Mouse (Mus musculus): Measurements from ENCODE around the gene Rnf128.
"Not testable (repeated sequence)": the region's sequence is repeated elsewhere in the genome, so short reads cannot be mapped to it uniquely, and the experiment has no call there.

The Rnf128 gene

DNA sequence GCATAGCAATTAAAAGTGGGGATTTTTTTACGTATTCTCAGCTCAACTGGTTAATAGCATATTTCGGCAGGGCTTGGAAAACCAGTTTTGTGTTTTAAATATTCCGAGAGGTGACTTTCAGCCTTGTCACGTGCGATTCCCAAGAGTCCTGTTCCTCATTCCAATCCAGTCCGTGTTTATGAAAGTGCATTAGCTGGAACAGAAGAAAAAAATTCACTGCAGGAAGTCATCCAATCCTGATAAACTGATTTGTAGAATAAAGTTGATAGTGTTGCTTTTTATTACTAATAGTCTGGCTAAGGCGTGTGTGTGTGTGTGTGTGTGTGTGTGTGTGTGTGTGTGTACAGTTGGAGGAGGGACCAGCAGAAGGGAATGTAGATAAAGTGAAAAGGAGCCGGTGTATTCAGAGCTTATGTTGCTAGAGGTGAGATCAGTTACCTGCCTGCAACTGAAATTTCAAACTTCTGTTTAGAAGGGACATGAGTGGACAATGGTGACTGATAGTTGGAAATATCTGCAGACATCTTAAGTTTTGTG, at the start of gene Rnf128:
Rnf128 (plus strand) TSS at position 392 of the 537 bp plus-strand sequence.
- no peak for DNase-seq (ENCODE audit: low read depth, low spot score)

DNA sequence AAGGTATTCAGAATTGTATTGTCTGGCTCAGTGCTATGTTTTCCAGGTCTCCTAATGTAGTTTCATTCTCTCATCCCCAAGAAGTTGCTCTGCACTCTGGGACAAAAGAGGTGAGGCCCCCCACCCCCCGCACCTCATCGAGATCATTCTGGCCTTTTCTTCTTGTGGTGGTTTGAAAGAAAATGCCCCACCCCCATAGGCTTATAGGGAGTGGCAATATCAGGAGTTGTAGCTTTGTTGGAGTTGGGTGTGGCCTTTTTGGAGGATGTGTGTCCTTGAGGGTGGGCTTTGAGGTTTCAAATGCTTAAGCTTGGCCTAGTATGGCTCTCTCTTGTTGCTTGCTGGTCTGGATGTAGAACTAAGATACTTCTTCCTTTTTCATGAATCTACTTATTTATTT, 47.0 kb upstream of the Rnf128 start:
- DNase-seq (ENCODE audit: low read depth, low spot score) = no peak

DNA sequence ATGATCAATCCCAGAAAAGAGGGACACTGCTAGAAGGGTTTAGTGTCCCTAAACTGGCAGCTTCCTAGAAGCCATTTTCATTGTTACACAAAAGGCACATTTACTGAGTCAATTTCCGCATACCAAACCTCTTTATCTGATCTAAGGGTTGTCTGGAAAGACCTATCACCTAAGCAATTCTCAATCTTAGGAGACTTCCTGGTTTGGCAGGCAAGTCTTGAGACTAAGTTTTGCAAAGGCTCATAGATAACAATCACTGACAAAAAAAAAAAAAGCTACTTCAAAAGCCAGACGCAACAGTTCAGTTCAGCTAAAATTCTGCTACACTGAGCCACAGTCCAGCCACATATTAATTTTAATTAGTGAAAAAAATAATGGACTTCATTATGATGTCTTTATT, 43.9 kb upstream of the Rnf128 start:
- peak; percentile 6 for DNase-seq (ENCODE audit: low read depth, low spot score)

DNA sequence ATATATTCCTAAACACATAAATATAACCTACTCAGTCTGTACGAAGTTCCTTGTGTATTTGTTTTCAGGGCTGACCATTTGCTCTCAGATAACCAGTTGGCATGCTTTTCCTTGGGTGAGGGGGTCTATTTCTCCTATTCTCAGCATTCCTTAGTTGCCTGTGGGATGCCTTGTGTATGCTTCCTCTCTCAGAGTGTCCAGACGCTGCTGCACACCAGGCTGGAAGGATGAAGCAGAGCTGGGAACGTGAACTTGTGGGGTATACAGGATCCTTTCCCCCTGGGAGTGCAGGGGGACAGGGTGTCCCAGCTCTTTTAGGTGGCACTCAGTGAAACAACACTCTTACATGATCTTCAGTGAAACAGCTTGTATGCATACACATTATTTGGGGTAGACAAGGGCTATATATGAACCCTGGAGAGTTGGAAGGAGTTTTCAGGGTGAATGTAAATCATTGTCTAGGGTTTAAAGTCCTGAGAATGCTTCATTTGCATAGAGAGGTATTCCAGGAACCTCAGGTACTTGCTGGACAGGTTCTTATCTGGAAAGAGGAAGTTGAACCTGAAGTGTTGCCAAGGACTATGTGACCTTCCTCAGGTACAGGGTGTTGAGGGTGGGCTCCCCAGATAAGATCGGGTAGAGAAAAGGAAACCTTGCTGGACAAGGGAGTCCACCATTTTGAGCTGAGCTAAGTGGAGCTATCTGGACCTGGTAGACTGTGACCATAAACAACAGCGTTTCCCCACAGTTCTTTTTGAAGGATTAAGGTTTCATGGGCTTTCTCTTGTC, 38.6 kb upstream of the Rnf128 start:
- no peak for DNase-seq (ENCODE audit: low read depth, low spot score)

DNA sequence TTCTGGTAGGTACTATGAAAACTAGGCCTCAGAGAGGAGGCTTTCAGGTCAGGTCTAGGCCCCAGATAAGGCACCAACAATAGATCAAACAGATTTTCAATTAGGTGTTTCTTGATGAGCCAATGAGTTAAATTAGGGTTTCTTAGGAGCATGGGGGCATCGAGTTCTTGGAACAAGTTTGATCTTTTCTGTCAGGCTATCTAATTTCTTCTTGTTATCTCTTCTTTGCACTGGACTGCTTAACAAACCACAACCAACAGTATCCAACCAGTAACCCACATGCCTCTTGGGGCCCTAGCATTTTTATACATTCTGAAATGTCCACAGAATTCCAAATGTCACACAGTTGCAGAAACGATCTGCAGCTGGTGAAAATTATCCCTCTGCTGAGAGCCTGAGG, 37.4 kb upstream of the Rnf128 start:
- DNase-seq (ENCODE audit: low read depth, low spot score) = no peak

DNA sequence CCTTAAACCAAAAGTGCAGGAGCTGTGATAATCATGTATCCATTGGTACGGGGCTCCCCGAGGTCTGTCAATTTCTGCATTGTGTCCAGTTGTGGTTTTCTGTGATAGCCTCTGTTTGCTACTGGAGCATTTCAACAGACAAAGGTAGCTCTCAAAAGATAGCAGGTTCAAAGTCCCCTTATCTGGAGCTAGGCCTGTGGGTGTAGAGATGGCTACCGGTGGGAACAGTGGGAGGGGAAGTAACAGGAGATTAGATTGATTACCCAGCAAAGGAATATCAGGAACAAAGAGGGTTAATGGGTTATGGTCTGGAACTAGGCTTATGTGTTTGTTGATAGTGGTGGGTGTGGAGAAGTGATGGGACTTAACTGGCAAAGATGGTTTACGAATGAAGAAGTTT, 36.1 kb upstream of the Rnf128 start:
- no peak for DNase-seq (ENCODE audit: low read depth, low spot score)

DNA sequence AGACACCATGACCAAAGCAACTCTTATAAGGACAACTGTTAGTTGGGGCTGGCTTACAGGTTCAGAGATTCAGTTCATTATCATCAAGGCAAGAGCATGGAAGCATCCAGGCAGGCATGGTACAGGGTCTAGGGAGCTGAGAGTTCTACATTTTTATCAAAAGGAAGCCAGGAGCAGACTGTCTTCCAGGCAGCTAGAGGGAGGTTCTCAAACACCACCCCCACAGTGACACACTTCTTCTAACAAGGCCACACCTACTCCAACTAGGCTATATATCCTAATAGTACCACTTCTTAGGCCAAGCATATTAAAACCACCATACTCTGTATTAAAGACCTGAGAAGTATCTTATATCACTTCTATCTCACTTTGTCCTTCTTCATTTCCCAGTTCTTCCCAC, 33.4 kb upstream of the Rnf128 start:
- no peak for DNase-seq (ENCODE audit: low read depth, low spot score)

DNA sequence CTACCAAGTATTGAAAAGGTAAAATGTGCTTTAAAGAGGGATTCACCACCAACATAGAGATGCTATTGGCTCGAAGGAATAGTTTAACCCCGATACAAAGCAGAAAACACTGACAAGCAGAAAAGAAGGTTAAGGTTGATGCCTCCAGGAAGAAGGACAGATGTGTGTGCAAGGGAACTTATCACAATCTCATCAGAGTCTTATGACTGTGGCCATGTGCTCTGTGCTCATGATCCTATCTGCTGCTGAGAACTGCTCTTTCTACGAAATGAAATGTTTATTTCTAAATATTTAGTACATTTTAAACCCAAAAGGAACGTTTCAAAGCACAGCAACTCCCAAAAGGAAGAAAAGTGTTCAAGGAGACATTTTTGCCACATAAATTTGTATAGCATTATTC, 30.8 kb upstream of the Rnf128 start:
- DNase-seq (ENCODE audit: low read depth, low spot score) = no peak

DNA sequence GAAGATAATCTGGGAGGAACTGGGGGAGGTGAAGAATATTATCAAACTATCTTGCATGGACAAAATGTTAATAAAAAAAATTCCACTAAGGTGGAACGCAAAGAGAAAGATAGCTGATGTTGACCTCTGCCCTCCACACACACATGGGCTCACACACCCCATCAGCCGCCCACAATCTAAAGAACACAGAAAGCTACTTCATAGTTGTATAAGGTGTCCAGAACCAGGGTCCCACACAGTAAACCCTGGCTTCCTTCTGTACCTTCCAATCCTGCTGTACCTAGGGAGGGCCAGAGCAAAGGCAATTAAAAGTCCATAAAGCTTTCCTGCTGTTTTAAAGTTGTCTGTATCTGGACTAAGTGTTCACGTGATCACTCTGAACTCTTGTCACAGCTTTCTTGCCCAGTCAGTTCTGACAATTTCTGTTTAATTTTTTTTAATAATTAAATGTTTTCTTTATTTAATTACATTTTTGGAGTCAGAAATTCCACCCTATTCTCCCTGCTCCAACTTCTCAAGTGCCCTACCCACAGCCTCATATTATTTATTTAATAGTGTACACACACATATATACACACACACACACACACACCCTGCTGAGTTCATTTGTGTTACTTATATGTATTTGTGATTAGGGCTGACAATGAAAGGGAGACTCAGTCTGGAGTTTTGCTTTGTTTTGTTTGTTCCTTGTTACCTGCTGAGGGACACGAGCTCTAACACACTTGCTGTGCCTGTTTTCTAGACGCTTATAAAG, 25.3 kb upstream of the Rnf128 start:
- DNase-seq (ENCODE audit: low read depth, low spot score) = no peak

DNA sequence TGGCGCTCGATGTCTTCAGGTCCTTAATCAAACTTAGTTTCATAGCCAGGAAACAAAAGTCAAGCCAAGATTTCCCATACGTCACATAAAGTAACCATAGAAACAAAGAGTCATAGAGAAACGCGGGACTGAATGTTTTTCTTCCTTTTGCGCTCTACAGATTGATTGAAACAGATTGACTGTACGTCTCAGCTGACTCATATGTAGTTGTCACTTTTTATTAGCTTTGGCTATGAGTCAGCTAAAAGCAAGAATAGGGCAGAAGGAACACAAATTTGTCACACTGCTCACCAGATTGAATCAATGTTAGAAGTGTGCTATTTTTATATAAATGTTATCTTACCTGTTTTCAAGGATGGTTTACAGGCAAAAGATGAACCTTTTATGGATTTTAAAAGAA, 19.4 kb upstream of the Rnf128 start:
- no peak for DNase-seq (ENCODE audit: low read depth, low spot score)

DNA sequence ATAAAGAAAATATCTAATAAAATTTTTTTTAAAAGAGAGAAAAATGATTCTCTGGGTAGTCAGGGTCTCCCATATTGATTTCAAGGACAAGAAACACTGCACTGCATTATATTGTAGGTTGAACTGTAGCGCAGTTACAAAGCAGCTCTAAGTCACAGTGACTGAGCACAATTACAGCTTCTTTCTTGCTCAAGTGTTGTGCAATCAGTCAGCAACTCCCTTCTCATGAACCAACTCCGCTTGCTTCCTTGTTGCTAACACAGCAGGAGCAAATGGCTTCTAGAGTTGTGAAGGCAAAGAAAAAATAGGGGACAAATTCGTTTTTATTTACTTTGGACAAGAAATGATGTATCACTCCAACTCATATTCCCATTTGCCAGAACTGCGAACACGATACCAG, 12.7 kb upstream of the Rnf128 start:
- no peak for DNase-seq (ENCODE audit: low read depth, low spot score)

DNA sequence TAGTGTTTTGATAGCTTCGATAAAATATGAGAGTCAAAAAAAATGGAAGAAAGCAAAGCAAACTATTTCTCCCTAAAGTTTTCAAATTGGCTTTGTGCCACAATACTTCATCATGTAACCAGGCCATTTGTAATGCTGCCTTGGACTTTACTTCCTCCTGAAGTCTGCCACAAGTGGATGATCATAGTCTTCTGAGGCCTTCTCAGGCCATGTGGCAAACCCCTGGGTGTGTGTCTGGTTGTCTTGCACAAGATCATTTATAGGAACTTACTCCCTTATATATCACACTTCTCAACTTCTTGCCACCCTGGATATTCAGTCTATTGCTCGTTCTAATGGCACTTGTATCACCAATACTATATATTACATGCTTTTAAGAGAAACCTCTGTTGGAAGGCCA, 11.0 kb upstream of the Rnf128 start:
- no peak for DNase-seq (ENCODE audit: low read depth, low spot score)

DNA sequence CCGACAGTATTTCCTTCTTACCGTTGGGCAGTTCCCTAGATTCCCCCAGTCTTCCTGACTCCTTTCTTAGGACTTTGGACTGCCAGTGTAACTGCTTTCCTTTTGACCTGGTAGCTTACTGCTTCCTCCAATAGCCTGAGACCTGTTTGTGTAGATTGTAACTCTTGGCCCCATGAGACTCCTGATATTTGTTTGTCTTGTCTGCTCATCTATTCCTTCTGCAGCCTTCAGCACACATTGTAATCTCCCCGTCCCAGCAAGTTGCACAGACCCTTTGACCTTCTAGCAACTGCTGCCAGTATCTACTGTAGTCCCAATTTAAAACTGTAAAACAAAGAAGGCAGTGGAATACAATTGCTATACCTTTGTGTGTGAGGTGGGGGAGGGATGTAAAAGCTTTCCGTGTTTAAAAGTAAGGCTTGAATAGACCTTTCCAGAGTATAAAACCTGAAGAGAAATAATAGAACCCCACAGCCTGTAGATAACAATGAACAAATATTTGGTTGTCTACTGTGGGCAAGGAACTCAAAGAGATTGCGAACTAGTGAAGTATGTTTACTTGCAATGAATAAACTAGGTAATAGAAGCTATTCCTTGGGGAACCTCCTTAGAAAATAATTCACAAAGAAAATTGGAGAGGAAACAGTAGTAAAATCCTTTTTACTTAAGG, 726 bp upstream of the Rnf128 start:
- no peak for DNase-seq (ENCODE audit: low read depth, low spot score)

DNA sequence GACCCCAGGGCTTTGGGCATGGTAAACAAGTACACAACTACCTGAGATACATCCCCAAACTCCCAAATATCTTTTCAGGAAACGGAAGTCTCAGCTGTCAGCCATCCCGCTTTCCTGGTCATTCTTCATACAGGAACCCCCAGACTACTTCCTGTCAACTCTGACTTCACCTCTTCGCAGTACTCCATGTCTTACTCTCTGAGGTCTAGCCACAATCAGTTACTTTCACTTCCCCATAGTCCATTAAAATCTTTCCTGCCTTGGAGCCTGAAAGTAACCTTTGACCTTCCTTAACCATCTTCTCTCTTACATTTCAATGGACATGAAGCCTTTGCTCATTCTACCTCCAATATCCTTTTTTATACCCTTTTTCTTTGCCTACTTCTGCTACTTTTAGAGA, 6.9 kb downstream of the Rnf128 start:
- DNase-seq (ENCODE audit: low read depth, low spot score) = no peak

DNA sequence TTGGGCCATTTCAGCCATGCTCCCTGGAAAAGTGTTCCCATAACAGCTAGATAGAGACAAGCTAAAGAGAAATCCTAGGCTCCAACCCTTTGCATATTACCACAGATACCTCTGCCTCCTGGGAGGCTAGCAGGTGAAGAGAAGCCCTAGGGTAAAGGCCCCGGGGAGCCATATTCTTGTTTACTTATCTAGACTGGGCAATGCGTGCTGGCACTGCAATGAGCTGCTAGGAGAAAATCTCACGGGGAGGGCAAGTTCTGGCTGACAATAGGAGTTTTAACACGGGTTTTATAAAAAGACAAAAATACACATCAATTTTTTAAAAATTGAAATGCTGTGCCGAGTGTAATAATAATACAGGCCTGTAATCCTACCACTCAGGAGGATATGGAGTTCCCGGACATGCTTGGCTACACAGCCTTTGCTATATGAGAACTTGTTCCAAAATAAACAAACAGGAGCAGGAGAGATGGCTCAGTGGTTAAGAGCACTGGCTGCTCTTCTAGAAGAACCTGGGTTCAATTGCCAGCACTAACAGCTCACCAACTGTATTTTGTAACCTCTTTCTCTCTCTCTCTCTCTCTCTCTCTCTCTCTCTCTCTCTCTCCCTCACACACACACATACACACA, 15.6 kb downstream of the Rnf128 start:
- no peak for DNase-seq (ENCODE audit: low read depth, low spot score)

DNA sequence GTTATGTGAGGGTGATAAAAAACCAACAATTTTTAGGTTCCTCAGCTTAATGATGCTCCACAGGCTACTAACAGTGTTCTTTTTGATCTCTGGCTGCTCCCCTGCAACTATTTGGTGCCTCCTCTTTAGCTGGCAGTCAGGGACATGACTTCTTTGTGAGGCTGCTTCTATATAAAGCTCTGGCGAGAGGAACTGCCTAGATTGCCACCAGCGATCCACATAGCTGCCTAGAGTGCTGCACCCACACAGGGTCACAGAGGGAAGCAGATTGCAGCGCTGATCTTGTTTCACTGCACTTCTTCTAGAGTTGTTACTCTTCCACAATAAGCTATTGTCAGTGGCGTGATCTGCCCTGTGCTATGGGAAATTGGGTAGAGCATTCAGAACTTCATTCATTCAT, 20.5 kb downstream of the Rnf128 start:
- no peak for DNase-seq (ENCODE audit: low read depth, low spot score)

DNA sequence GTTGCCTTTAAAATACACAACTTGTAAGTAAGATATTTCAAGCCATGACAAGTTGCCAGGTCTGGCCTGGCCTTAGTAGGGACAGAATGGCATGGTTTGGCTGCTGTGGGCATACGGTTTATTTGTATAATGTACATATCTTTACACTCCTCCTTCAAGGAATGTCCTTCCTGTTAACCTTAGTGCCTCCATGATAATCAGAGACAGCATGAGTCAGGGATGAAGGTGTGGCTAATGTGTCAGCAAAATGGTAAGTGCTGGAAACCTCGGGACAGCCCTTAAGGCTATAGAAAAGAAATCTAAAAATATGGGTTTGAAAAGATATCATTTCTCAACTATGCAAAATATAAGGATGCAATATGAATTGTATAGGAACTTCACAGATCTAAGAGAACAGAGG, 23.6 kb downstream of the Rnf128 start:
- not testable (repeated sequence) for DNase-seq (ENCODE audit: low read depth, low spot score)

DNA sequence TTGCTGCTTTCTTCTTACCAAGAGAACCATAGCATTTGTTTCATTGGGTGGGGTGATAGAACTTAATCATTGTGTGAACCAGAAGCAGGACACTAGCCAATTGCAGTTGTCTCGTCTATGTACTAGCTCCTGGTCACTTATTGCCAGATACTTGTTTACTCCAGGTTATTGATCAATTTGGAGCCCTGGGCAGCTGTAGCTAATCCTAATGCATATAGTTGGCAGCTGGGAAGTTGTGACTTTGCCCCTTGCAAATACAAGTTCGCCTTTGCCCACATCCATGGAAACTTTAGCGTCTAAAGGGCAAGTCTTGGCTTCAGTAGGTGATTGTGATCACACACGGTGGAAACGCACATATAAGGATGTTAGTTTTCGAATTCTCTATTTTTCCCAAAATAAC, 33.3 kb downstream of the Rnf128 start:
- no peak for DNase-seq (ENCODE audit: low read depth, low spot score)

DNA sequence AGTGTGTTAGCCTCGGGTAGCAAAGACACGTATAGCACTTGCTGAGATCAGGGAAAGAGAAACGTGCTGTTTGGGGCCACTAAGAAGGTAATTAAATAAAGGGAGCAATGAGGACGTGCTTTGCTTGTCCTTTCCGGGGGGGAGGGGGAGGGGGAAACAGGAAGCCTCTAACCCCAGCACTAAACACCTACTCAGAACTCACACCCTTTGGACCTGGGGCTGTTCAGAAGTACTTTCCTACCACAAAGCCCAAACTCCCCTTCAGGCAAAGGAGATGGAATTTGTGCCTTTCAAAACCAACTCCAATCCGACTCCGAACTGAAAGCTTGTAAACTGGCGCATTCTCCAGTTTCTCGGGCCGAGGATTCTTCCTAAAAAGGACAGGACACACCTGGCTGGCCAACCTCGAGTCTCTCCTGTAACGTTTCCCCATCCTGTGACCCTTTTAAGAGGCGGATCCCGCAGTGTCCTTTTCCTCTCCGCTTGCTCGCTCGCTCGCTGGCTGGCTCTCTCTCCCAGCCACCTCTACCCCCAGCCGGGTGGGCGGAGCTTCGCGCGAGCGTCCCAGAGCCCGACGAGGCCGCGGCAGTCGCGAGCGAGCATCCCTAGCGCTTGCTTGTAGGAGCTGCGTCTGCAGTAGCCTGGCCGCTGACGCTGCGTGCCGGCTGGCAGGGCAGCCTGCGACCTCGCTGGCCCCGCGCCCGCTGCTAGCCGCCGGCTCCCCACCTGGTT, 47.1 kb downstream of the Rnf128 start:
- peak; percentile 84 for DNase-seq (ENCODE audit: low read depth, low spot score)

DNA sequence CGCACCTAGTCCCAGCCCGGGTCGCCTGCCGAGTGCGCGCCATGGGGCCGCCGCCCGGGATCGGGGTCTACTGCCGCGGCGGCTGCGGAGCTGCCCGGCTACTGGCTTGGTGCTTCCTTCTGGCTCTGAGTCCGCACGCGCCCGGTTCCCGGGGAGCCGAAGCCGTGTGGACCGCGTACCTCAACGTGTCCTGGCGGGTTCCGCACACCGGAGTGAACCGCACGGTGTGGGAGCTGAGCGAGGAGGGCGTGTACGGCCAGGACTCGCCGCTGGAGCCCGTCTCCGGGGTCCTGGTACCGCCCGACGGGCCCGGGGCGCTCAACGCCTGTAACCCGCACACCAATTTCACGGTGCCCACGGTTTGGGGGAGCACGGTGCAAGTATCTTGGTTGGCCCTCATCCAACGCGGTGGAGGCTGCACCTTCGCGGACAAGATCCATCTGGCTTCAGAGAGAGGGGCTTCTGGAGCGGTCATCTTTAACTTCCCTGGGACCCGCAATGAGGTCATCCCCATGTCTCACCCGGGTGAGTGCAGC, 47.7 kb downstream of the Rnf128 start:
- DNase-seq (ENCODE audit: low read depth, low spot score) = no peak

DNA sequence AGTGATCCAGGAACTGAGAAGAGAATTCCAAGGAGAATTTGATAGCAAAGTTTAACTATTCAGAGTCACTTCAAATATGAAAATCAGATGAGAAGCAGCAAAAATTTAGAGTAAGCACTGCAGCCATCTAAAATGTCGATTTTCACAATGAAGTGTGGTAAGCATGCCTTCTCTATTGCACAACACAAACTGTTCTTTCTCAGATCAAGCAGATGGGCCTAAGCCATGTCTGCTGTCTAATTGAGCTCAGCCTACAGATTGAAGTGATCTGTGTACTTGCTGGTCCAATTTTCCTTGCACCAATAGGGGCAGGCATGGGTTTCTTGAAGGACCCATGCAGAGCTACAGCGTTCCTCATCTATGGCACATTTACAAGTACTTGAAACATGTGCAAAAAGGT, 51.6 kb downstream of the Rnf128 start:
- no peak for DNase-seq (ENCODE audit: low read depth, low spot score)
